Mouse (Mus musculus): ENCODE measurements around the gene Gigyf1. TPM values are rescaled to one million over a fixed set of nuclear protein-coding genes. Genes with fewer than 3 reads are reported as not detected.

The Gigyf1 gene
- total and polyA plus RNA-seq, 3 experiments = 0.98 to 12.3 (median 5.9) TPM

DNA sequence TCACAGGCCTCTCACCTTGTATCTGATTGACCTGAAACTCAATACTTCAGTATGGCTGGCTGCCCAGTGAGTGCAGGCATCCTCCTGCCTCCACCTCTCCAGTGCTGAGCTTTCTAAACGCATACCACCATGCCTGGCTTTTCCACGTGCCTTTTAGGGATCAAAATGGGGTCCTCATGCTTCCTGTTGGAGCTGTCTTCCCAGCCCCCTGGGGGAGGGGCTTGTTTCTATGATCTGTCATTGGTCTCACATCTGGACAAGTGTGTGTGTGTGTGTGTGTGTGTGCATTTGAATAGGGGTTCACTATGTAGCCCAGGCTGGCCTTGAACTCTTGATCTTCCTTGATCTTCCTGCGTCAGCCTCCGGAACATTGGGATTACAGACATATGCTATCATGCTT, 19.1 kb downstream of the Gigyf1 start:
- Histone ChIP-seq H3K4me2 (ENCODE audit: insufficient read depth, low read depth, poor library complexity, severe bottlenecking) (no peak overlapping the region), H3K9me3 (replicated peaks; ENCODE audit: low read length) (no peaks in the 10 kb centered on the region), H3K27me3 (replicated peaks) (peaks cover 1% of the 10 kb centered on the region), H3K9ac (ENCODE audit: insufficient read depth, low read depth) (no peak overlapping the region), H3K27ac (ENCODE audit: insufficient read depth, low read depth) (no peak overlapping the region), H3K4me3 (replicated peaks in 1 of 3; ENCODE audit: low read depth in 2 of 3, low read length in 2 of 3, poor library complexity in 1 of 3) (no peak overlapping the region), H3K79me2 (replicated peaks; ENCODE audit: control insufficient read depth, extremely low read depth, insufficient read depth, poor library complexity, severe bottlenecking) (peaks cover 4% of the 10 kb centered on the region), H3K36me3 (replicated peaks in 1 of 2; ENCODE audit: control insufficient read depth in 1 of 2, insufficient read depth in 1 of 2, low read length in 1 of 2) (no peaks in the 10 kb centered on the region), H3K4me1 (ENCODE audit: control insufficient read depth in 1 of 2, insufficient read depth in 2 of 2) (peaks cover 0 to 13% of the 10 kb centered on the region in 2 experiments; a peak in 3 of 4 replicates)
- in situ Hi-C loops (cut with MboI; ENCODE audit: low pct_ligation_motif_present, low pct_unique_long_range_greater_than_20kb, low sequenced_read_pairs) (no loop called here), dilution Hi-C loops (cut with MboI; ENCODE audit: extremely low pct_ligation_motif_present, extremely low pct_unique_long_range_greater_than_20kb, low sequenced_read_pairs) (no loop called here)
- no peak for DNase-seq (ENCODE audit: extremely low read depth)
- TF ChIP-seq MYC (IDR thresholded peaks at IDR 0.05; ENCODE audit: low read depth, low read length) (no peak), MAX (IDR thresholded peaks at IDR 0.05; ENCODE audit: low read length) (no peak), EP300 (IDR thresholded peaks at IDR 0.05; ENCODE audit: low read length) (no peak), KAT2A (IDR thresholded peaks at IDR 0.05; ENCODE audit: insufficient replicate concordance, low read length) (no peak), ZNF384 (IDR thresholded peaks at IDR 0.05; ENCODE audit: low read depth, low read length) (no peak), UBTF (IDR thresholded peaks at IDR 0.05; ENCODE audit: low read depth, low read length) (no peak), BHLHE40 (IDR thresholded peaks at IDR 0.05; ENCODE audit: low read depth, low read length) (no peak), CTCF (conservative IDR thresholded peaks at IDR 0.05 in 1 of 2, IDR thresholded peaks at IDR 0.05 in 1 of 2; ENCODE audit: low read depth in 2 of 2, low read length in 2 of 2) (no peak), ZKSCAN1 (IDR thresholded peaks at IDR 0.05; ENCODE audit: borderline replicate concordance, low read depth, low read length) (no peak), RAD21 (IDR thresholded peaks at IDR 0.05; ENCODE audit: low read depth, low read length) (no peak), PAX5 (IDR thresholded peaks at IDR 0.05; ENCODE audit: low read length) (no peak), ELF1 (IDR thresholded peaks at IDR 0.05; ENCODE audit: low read depth, low read length) (no peak), GABPA (IDR thresholded peaks at IDR 0.05; ENCODE audit: insufficient replicate concordance, low read depth, low read length) (no peak), USF2 (conservative IDR thresholded peaks at IDR 0.05; ENCODE audit: low read depth, low read length) (no peak), MXI1 (IDR thresholded peaks at IDR 0.05; ENCODE audit: low read depth, low read length) (no peak), NELFE (IDR thresholded peaks at IDR 0.05; ENCODE audit: low read depth, low read length) (no peak), USF1 (IDR thresholded peaks at IDR 0.05; ENCODE audit: low read depth, low read length) (no peak), JUN (IDR thresholded peaks at IDR 0.05; ENCODE audit: insufficient read depth, low read depth, low read length) (no peak), TCF12 (IDR thresholded peaks at IDR 0.05; ENCODE audit: low read depth, low read length) (no peak)

DNA sequence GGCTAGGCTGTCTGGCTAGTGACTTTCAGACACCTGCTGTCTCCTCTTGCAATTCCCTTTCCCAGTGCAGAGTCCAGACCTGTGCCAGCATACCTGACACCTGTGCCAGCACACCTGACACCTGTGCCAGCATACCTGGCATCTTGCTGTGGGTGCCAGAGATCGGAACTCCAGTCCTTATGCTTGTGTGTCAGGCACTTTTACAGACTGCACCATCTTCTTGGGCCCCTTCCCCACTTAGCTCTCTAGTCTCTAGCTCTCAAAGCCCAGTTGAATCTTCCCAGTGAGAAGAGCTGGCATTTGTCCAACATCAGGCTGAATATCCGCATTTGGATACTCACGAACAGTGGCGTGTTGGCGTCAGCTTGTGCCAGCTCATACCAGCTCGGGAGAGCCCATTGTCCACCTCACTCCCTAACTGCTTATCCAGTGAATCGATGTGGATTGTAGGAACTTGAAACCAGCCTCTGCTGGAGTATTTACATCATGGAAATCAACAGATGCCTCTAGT, 21.0 kb downstream of the Gigyf1 start:
- H3K27ac ChIP-seq (ENCODE audit: insufficient read depth, low read depth) = no peak overlapping the region
- peaks cover 1% of the 10 kb centered on the region for H3K27me3 ChIP-seq (replicated peaks)
- in situ Hi-C loops (cut with MboI; ENCODE audit: low pct_ligation_motif_present, low pct_unique_long_range_greater_than_20kb, low sequenced_read_pairs) (no loop called here), dilution Hi-C loops (cut with MboI; ENCODE audit: extremely low pct_ligation_motif_present, extremely low pct_unique_long_range_greater_than_20kb, low sequenced_read_pairs) (no loop called here)
- H3K9ac ChIP-seq (ENCODE audit: insufficient read depth, low read depth) = no peak overlapping the region
- no peaks in the 10 kb centered on the region for H3K9me3 ChIP-seq (replicated peaks; ENCODE audit: low read length)
- no peak for TF ChIP-seq SIN3A (IDR thresholded peaks at IDR 0.05; ENCODE audit: low read length)
- no peak for TF ChIP-seq ZMIZ1 (IDR thresholded peaks at IDR 0.05; ENCODE audit: low read depth, low read length)
- TF ChIP-seq SMC3 (IDR thresholded peaks at IDR 0.05; ENCODE audit: low read depth, low read length) = no peak
- no peak for TF ChIP-seq USF2 (conservative IDR thresholded peaks at IDR 0.05; ENCODE audit: low read depth, low read length)
- TF ChIP-seq MAZ (IDR thresholded peaks at IDR 0.05; ENCODE audit: low read depth, low read length) = no peak
- no peak for TF ChIP-seq KAT2A (IDR thresholded peaks at IDR 0.05; ENCODE audit: insufficient replicate concordance, low read length)
- no peak for TF ChIP-seq POLR2A (IDR thresholded peaks at IDR 0.05; ENCODE audit: low read depth, low read length)
- no peak for TF ChIP-seq E2F4 (IDR thresholded peaks at IDR 0.05; ENCODE audit: insufficient replicate concordance, low read depth, low read length)
- no peak for TF ChIP-seq NELFE (IDR thresholded peaks at IDR 0.05; ENCODE audit: low read depth, low read length)
- TF ChIP-seq RCOR1 (conservative IDR thresholded peaks at IDR 0.05; ENCODE audit: low read depth, low read length) = no peak
- no peak for TF ChIP-seq PAX5 (IDR thresholded peaks at IDR 0.05; ENCODE audit: low read length)
- TF ChIP-seq CTCF (conservative IDR thresholded peaks at IDR 0.05 in 1 of 2, IDR thresholded peaks at IDR 0.05 in 1 of 2; ENCODE audit: low read depth in 2 of 2, low read length in 2 of 2) = no peak
- no peaks in the 10 kb centered on the region for H3K36me3 ChIP-seq (replicated peaks in 1 of 2; ENCODE audit: control insufficient read depth in 1 of 2, insufficient read depth in 1 of 2, low read length in 1 of 2)
- H3K4me3 ChIP-seq (replicated peaks in 1 of 3; ENCODE audit: low read depth in 2 of 3, low read length in 2 of 3, poor library complexity in 1 of 3) = no peak overlapping the region
- no peak for DNase-seq (ENCODE audit: extremely low read depth)
- peaks cover 0 to 8% of the 10 kb centered on the region in 2 experiments; a peak in 2 of 4 replicates for H3K4me1 ChIP-seq (ENCODE audit: control insufficient read depth in 1 of 2, insufficient read depth in 2 of 2)
- no peak overlapping the region for H3K4me2 ChIP-seq (ENCODE audit: insufficient read depth, low read depth, poor library complexity, severe bottlenecking)
- H3K79me2 ChIP-seq (replicated peaks; ENCODE audit: control insufficient read depth, extremely low read depth, insufficient read depth, poor library complexity, severe bottlenecking) = no peaks in the 10 kb centered on the region
